Mouse (Mus musculus): ENCODE results near the gene Pde7b. TPM values are rescaled to one million over a fixed set of nuclear protein-coding genes. Genes with fewer than 3 reads are reported as not detected.
A peak's percentile ranks its signal among the peaks of the same experiment; 100 is the strongest.

Gene Pde7b
- polyA plus RNA-seq, 2 experiments = 7.0 to 8.8 TPM

DNA sequence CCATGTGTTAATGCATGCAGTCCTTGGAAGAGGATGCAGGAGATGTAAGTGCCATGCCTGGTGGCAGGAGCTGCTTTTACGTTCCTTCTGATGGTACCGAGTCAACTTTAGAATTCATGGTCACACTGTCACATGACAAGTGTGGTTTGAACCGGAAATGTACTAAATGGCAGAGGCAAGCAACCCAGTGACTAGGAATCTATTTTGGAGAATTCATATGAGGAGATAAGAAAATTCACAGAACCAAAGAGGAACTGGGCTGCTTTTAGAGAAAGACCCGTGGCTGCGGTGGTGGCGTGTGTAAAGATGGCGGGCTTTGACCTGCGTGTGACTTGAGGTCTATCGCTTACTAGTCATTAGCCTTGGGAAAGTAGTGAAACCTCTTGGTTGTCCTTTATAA is 287.4 kb downstream of the Pde7b start:
- Histone ChIP-seq H3K27ac (replicated peaks; ENCODE audit: low read depth, low read length) (no peak overlapping the region), H3K9me3 (ENCODE audit: control insufficient read depth, low read length) (no peaks in the 10 kb centered on the region), H3K27me3 (ENCODE audit: control insufficient read depth, insufficient read depth, low read length) (no peaks in the 10 kb centered on the region), H3K36me3 (ENCODE audit: control insufficient read depth, insufficient read depth, low read length) (peaks cover 3% of the 10 kb centered on the region; the same call in 1 of the 2 replicates), H3K4me2 (replicated peaks; ENCODE audit: low read depth, low read length, severe bottlenecking) (no peak overlapping the region), H3K4me3 (replicated peaks; ENCODE audit: low read length) (no peak overlapping the region), H3K4me1 (ENCODE audit: control insufficient read depth, insufficient read depth, low read length) (0 out of 2 replicates have a peak, but pooled peaks cover 4% of the 10 kb centered on the region), H3K9ac (ENCODE audit: low read depth, low read length, severe bottlenecking) (no peak overlapping the region)
- ATAC-seq (ENCODE audit: low FRiP score, low read depth) = no peak
- DNase-seq (ENCODE audit: low spot score) = no peak
- WGBS = 92% methylated on average over 9 of the region's 9 CpGs
- no peak for TF ChIP-seq POLR2A (IDR thresholded peaks at IDR 0.05; ENCODE audit: borderline replicate concordance, extremely low read depth, insufficient read depth, insufficient read length)

DNA sequence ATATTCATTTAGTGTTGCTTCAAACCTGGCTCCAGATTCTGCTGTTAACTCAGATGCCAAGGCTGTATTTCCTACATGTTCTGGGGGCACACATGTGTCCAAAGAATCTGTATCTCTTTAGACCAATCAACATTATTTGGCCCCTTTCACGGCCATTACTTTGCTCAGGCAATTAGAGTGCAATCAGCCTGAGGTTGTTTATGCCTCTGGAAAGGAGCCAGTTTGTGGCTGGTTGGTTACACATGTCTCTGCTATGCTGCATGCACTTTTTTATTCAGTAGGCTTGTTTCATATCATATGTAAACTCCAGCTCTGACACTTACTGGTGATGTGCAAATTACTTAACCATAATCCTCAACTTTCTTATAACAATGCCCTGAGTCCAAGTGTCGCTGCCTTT is 287.9 kb downstream of the Pde7b start:
- no peak for TF ChIP-seq POLR2A (IDR thresholded peaks at IDR 0.05; ENCODE audit: borderline replicate concordance, extremely low read depth, insufficient read depth, insufficient read length)
- Histone ChIP-seq H3K4me1 (ENCODE audit: control insufficient read depth, insufficient read depth, low read length) (0 out of 2 replicates have a peak, but pooled peaks cover 4% of the 10 kb centered on the region), H3K4me2 (replicated peaks; ENCODE audit: low read depth, low read length, severe bottlenecking) (no peak overlapping the region), H3K4me3 (replicated peaks; ENCODE audit: low read length) (no peak overlapping the region), H3K9ac (ENCODE audit: low read depth, low read length, severe bottlenecking) (no peak overlapping the region), H3K27me3 (ENCODE audit: control insufficient read depth, insufficient read depth, low read length) (no peaks in the 10 kb centered on the region), H3K36me3 (ENCODE audit: control insufficient read depth, insufficient read depth, low read length) (peaks cover 3% of the 10 kb centered on the region; the same call in 1 of the 2 replicates), H3K9me3 (ENCODE audit: control insufficient read depth, low read length) (no peaks in the 10 kb centered on the region), H3K27ac (replicated peaks; ENCODE audit: low read depth, low read length) (no peak overlapping the region)
- WGBS = 56% methylated on average over 2 of the region's 2 CpGs
- DNase-seq (ENCODE audit: low spot score) (peak; percentile 33), ATAC-seq (ENCODE audit: low FRiP score, low read depth) (no peak)

DNA sequence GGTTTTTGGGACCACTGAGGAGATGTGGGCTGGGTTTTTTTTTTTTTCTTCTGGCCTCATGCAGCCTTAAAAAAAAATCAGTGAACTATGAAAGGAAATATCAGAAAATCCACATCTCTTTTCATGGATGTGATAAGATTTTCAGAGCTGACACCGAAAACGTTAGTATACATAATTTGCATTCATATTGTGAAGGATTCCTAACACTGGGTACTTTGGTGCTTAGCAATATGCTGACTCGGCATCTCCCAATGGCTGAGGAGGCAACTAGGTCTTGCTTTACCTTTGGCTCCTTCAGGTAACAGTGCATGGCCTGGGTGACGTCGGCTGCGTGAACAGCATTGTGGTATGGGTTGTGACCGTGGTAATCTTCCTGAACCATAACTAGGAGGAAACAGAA is 289.0 kb downstream of the Pde7b start:
- Histone ChIP-seq H3K36me3 (ENCODE audit: control insufficient read depth, insufficient read depth, low read length) (peaks cover 3% of the 10 kb centered on the region; the same call in 1 of the 2 replicates), H3K27ac (replicated peaks; ENCODE audit: low read depth, low read length) (no peak overlapping the region), H3K4me2 (replicated peaks; ENCODE audit: low read depth, low read length, severe bottlenecking) (no peak overlapping the region), H3K4me3 (replicated peaks; ENCODE audit: low read length) (no peak overlapping the region), H3K9me3 (ENCODE audit: control insufficient read depth, low read length) (no peaks in the 10 kb centered on the region), H3K4me1 (ENCODE audit: control insufficient read depth, insufficient read depth, low read length) (0 out of 2 replicates have a peak, but pooled peaks cover 4% of the 10 kb centered on the region), H3K9ac (ENCODE audit: low read depth, low read length, severe bottlenecking) (no peak overlapping the region), H3K27me3 (ENCODE audit: control insufficient read depth, insufficient read depth, low read length) (no peaks in the 10 kb centered on the region)
- no peak for DNase-seq (ENCODE audit: low spot score)
- no peak for ATAC-seq (ENCODE audit: low FRiP score, low read depth)
- TF ChIP-seq POLR2A (IDR thresholded peaks at IDR 0.05; ENCODE audit: borderline replicate concordance, extremely low read depth, insufficient read depth, insufficient read length) = no peak
- 93% methylated on average over 7 of the region's 7 CpGs for WGBS

DNA sequence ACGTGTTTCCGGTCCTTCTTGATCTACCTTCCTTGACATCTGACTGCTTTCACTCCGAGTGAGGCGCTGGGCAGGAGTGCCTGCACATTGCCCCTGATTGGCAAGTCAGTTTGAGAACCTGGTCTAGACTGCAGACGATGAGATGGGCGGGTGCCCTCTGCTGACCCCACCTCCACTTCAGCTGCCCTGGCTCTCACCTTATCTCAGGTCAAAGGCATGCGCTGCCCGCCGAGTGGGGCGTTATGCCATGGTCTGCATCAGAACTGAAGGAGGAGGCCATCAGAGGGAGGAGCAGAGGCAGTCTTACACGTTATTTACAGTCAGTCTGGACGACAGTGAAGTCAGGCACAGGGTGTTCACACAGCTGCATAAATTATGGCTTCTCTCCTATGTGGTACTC is 293.5 kb downstream of the Pde7b start:
- Histone ChIP-seq H3K9me3 (ENCODE audit: control insufficient read depth, low read length) (no peaks in the 10 kb centered on the region), H3K27ac (replicated peaks; ENCODE audit: low read depth, low read length) (no peak overlapping the region), H3K4me3 (replicated peaks; ENCODE audit: low read length) (no peak overlapping the region), H3K9ac (ENCODE audit: low read depth, low read length, severe bottlenecking) (no peak overlapping the region), H3K4me2 (replicated peaks; ENCODE audit: low read depth, low read length, severe bottlenecking) (no peak overlapping the region), H3K27me3 (ENCODE audit: control insufficient read depth, insufficient read depth, low read length) (no peaks in the 10 kb centered on the region), H3K4me1 (ENCODE audit: control insufficient read depth, insufficient read depth, low read length) (no peaks in the 10 kb centered on the region), H3K36me3 (ENCODE audit: control insufficient read depth, insufficient read depth, low read length) (peaks cover 3% of the 10 kb centered on the region; the same call in 1 of the 2 replicates)
- 71% methylated on average over 12 of the region's 12 CpGs for WGBS
- DNase-seq (ENCODE audit: low spot score) = no peak
- TF ChIP-seq POLR2A (IDR thresholded peaks at IDR 0.05; ENCODE audit: borderline replicate concordance, extremely low read depth, insufficient read depth, insufficient read length) = no peak
- ATAC-seq (ENCODE audit: low FRiP score, low read depth) = no peak

DNA sequence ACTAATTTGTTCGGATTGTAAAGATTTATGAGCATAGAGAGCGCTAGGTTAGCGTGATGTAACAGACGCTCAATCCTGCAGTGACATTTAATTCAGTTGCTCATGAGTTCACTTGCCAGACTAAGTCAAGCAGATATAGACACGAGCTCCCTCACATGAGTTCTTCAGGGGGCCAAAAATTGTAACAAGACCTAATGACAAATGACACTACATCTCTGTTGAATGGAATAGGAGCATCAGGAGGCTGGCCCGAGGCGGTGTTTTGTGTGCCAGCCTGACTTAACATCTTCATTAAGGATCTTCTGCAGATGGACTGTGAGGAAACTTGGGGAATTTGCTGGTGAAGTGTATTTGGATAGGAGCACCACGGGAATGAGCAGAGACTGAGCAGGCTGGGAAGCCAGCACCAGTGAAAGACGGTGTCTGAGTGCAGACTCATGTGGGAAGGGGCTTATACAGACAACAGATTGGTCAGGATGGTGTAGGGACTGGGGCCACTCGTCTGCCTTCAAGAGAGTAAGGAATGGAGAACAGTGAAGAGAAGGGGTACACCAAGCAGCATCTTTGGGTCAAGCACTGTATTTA is 303.5 kb downstream of the Pde7b start:
- Histone ChIP-seq H3K9ac (ENCODE audit: low read depth, low read length, severe bottlenecking) (no peak overlapping the region), H3K27me3 (ENCODE audit: control insufficient read depth, insufficient read depth, low read length) (no peaks in the 10 kb centered on the region), H3K4me2 (replicated peaks; ENCODE audit: low read depth, low read length, severe bottlenecking) (no peak overlapping the region), H3K27ac (replicated peaks; ENCODE audit: low read depth, low read length) (no peak overlapping the region), H3K4me1 (ENCODE audit: control insufficient read depth, insufficient read depth, low read length) (no peaks in the 10 kb centered on the region), H3K36me3 (ENCODE audit: control insufficient read depth, insufficient read depth, low read length) (0 out of 2 replicates have a peak, but pooled peaks cover 3% of the 10 kb centered on the region), H3K4me3 (replicated peaks; ENCODE audit: low read length) (no peak overlapping the region), H3K9me3 (ENCODE audit: control insufficient read depth, low read length) (no peaks in the 10 kb centered on the region; the same call in 1 of the 2 replicates)
- no peak for TF ChIP-seq POLR2A (IDR thresholded peaks at IDR 0.05; ENCODE audit: borderline replicate concordance, extremely low read depth, insufficient read depth, insufficient read length)
- DNase-seq (ENCODE audit: low spot score) (no peak), ATAC-seq (ENCODE audit: low FRiP score, low read depth) (no peak)
- 51% methylated on average over 10 of the region's 10 CpGs for WGBS
